Mouse (Mus musculus) CH12.LX (cell line): ENCODE measurements around the gene Ces3a. TPM values are rescaled to one million over a fixed set of nuclear protein-coding genes. Genes with fewer than 3 reads are reported as not detected.

Experiments
- DNase-seq: peaks from one replicate; pipeline ENCODE4 v3.0.0-alpha.2; 2013; ENCODE audit errors: extremely low read depth
- H3K27ac ChIP-seq: 2 replicates; pipeline ENCODE4 v1.5.1; 2012; ENCODE audit warnings: low read depth, mild to moderate bottlenecking, control low read depth, moderate library complexity; ENCODE audit not compliant: insufficient read depth
- H3K27me3 ChIP-seq: replicated peaks from 2 replicates; pipeline ENCODE3; 2012; ENCODE audit warnings: inconsistent platforms
- H3K36me3 ChIP-seq, 2 experiments: replicated peaks in 1 of 2; 2 replicates each; pipeline versions ENCODE3 to v1.6.1; 2012; ENCODE audit warnings: inconsistent platforms in 1 of 2, low read length in 1 of 2, mild to moderate bottlenecking in 1 of 2, mixed read lengths in 1 of 2, moderate library complexity in 1 of 2; ENCODE audit not compliant: control insufficient read depth in 1 of 2, insufficient read depth in 1 of 2
- H3K4me1 ChIP-seq, 2 experiments: 2 replicates each; pipeline ENCODE4 v1.6.1; 2012; ENCODE audit warnings: inconsistent platforms in 1 of 2, moderate library complexity in 1 of 2; ENCODE audit not compliant: insufficient read depth in 2 of 2, control insufficient read depth in 1 of 2
- H3K4me2 ChIP-seq: 2 replicates; pipeline ENCODE4 v1.6.1; 2012; ENCODE audit warnings: low read depth, mild to moderate bottlenecking, control low read depth; ENCODE audit not compliant: poor library complexity, insufficient read depth, severe bottlenecking
- H3K4me3 ChIP-seq, 3 experiments: fragments of 150-350 bp in 1 of 3; sonication (generic) in 1 of 3; replicated peaks in 1 of 3; 2 replicates each; pipeline versions ENCODE3 to v1.5.1; 2011 to 2012; ENCODE audit warnings: low read depth in 2 of 3, low read length in 2 of 3, mild to moderate bottlenecking in 2 of 3, moderate library complexity in 2 of 3, control low read depth in 1 of 3, improper control_type of control experiment in 1 of 3, inconsistent platforms in 1 of 3, mixed read lengths in 1 of 3; ENCODE audit not compliant: poor library complexity in 1 of 3
- H3K79me2 ChIP-seq: replicated peaks from 2 replicates; pipeline ENCODE4 v1.6.1; 2012; ENCODE audit warnings: mild to moderate bottlenecking, moderate library complexity; ENCODE audit not compliant: control insufficient read depth, poor library complexity, insufficient read depth, severe bottlenecking; ENCODE audit errors: extremely low read depth
- H3K9ac ChIP-seq: 2 replicates; pipeline ENCODE4 v1.6.1; 2012; ENCODE audit warnings: low read depth, mild to moderate bottlenecking, control low read depth, moderate library complexity; ENCODE audit not compliant: insufficient read depth
- H3K9me3 ChIP-seq: replicated peaks from 2 replicates; pipeline ENCODE3; 2012; ENCODE audit warnings: low read length, inconsistent platforms, mixed read lengths
- BHLHE40 ChIP-seq: IDR thresholded peaks from 2 replicates; pipeline ENCODE4 v1.6.1; 2011; ENCODE audit warnings: mild to moderate bottlenecking, low read depth, low read length, improper control_type of control experiment
- ELF1 ChIP-seq: IDR thresholded peaks from 2 replicates; pipeline ENCODE4 v1.6.1; 2014; ENCODE audit warnings: low read depth, mild to moderate bottlenecking, inconsistent platforms, low read length, improper control_type of control experiment
- EP300 ChIP-seq: IDR thresholded peaks from 2 replicates; pipeline ENCODE4 v1.6.1; 2011; ENCODE audit warnings: low read length, improper control_type of control experiment
- ETS1 ChIP-seq: conservative IDR thresholded peaks from 2 replicates; pipeline ENCODE4 v1.6.1; 2012; ENCODE audit warnings: low read depth, mild to moderate bottlenecking, inconsistent platforms, low read length, improper control_type of control experiment, moderate library complexity
- GABPA ChIP-seq: IDR thresholded peaks from 2 replicates; pipeline ENCODE4 v1.6.1; 2012; ENCODE audit warnings: low read depth, low read length, improper control_type of control experiment, inconsistent platforms; ENCODE audit not compliant: insufficient replicate concordance
- JUN ChIP-seq: IDR thresholded peaks from 2 replicates; pipeline ENCODE4 v1.6.1; 2011; ENCODE audit warnings: low read depth, mild to moderate bottlenecking, low read length, improper control_type of control experiment, moderate library complexity; ENCODE audit not compliant: insufficient read depth
- MAX ChIP-seq: IDR thresholded peaks from 2 replicates; pipeline ENCODE4 v1.6.1; 2011; ENCODE audit warnings: low read length, improper control_type of control experiment
- MAZ ChIP-seq: IDR thresholded peaks from 2 replicates; pipeline ENCODE4 v1.6.1; 2012; ENCODE audit warnings: low read depth, mild to moderate bottlenecking, inconsistent platforms, low read length, improper control_type of control experiment, moderate library complexity
- MEF2A ChIP-seq: IDR thresholded peaks from 2 replicates; pipeline ENCODE4 v1.6.1; 2014; ENCODE audit warnings: low read depth, mild to moderate bottlenecking, inconsistent platforms, low read length, improper control_type of control experiment, borderline replicate concordance
- POLR2A ChIP-seq: IDR thresholded peaks from 2 replicates; pipeline ENCODE4 v1.6.1; 2011; ENCODE audit warnings: low read depth, mild to moderate bottlenecking, improper control_type of control experiment, low read length
- RAD21 ChIP-seq: IDR thresholded peaks from 2 replicates; pipeline ENCODE4 v1.6.1; 2011; ENCODE audit warnings: low read depth, mild to moderate bottlenecking, low read length, improper control_type of control experiment, moderate library complexity
- RCOR1 ChIP-seq: conservative IDR thresholded peaks from 2 replicates; pipeline ENCODE4 v1.6.1; 2012; ENCODE audit warnings: low read depth, mild to moderate bottlenecking, inconsistent platforms, low read length, improper control_type of control experiment
- SIN3A ChIP-seq: IDR thresholded peaks from 2 replicates; pipeline ENCODE4 v1.6.1; 2012; ENCODE audit warnings: low read length, improper control_type of control experiment, inconsistent platforms
- SMC3 ChIP-seq: IDR thresholded peaks from 2 replicates; pipeline ENCODE4 v1.6.1; 2011; ENCODE audit warnings: low read depth, low read length, improper control_type of control experiment
- TCF12 ChIP-seq: IDR thresholded peaks from 2 replicates; pipeline ENCODE4 v1.6.1; 2014; ENCODE audit warnings: low read depth, mild to moderate bottlenecking, inconsistent platforms, low read length, improper control_type of control experiment
- UBTF ChIP-seq: IDR thresholded peaks from 2 replicates; pipeline ENCODE4 v1.6.1; 2012; ENCODE audit warnings: low read depth, mild to moderate bottlenecking, inconsistent platforms, low read length, improper control_type of control experiment, moderate library complexity
- USF1 ChIP-seq: IDR thresholded peaks from 2 replicates; pipeline ENCODE4 v1.6.1; 2014; ENCODE audit warnings: low read depth, mild to moderate bottlenecking, inconsistent platforms, low read length, improper control_type of control experiment
- USF2 ChIP-seq: conservative IDR thresholded peaks from 2 replicates; pipeline ENCODE4 v1.6.1; 2011; ENCODE audit warnings: low read depth, low read length, improper control_type of control experiment
- ZC3H11A ChIP-seq: IDR thresholded peaks from 2 replicates; pipeline ENCODE4 v1.6.1; 2012; ENCODE audit warnings: low read depth, mild to moderate bottlenecking, inconsistent platforms, low read length, improper control_type of control experiment
- ZMIZ1 ChIP-seq: IDR thresholded peaks from 2 replicates; pipeline ENCODE4 v1.6.1; 2012; ENCODE audit warnings: low read depth, mild to moderate bottlenecking, inconsistent platforms, low read length, improper control_type of control experiment
- dilution Hi-C: fragments of 300-500 bp; cut with MboI; formaldehyde crosslinking; loops from 2 replicates; pipeline ENCODE4 v1.14.3; 2020; ENCODE audit warnings: low sequenced_read_pairs; ENCODE audit not compliant: extremely low pct_unique_long_range_greater_than_20kb, extremely low pct_ligation_motif_present
- in situ Hi-C: fragments of 300-500 bp; cut with MboI; formaldehyde crosslinking; loops from 3 replicates; pipeline ENCODE4 v1.14.3; 2019; ENCODE audit warnings: low sequenced_read_pairs, low pct_ligation_motif_present, low pct_unique_long_range_greater_than_20kb, mixed read lengths
- polyA plus RNA-seq: library from polyadenylated mRNA; unstranded; fragments of >175 nt; gene quantifications from 2 replicates; pipeline ENCODE4 v1.2.1, GENCODE M21; 2012; ENCODE audit warnings: low read depth; ENCODE audit not compliant: insufficient read length
- total RNA-seq, 2 experiments: library from RNA; depleted of rRNA; stranded (reverse); fragments of 300-350 nt in 1 of 2; fragments of >200 nt in 1 of 2; gene quantifications; 2 replicates each; pipeline ENCODE4 v1.2.3; 2012 to 2014

Gene Ces3a
- total and polyA plus RNA-seq, 3 experiments: not detected

DNA sequence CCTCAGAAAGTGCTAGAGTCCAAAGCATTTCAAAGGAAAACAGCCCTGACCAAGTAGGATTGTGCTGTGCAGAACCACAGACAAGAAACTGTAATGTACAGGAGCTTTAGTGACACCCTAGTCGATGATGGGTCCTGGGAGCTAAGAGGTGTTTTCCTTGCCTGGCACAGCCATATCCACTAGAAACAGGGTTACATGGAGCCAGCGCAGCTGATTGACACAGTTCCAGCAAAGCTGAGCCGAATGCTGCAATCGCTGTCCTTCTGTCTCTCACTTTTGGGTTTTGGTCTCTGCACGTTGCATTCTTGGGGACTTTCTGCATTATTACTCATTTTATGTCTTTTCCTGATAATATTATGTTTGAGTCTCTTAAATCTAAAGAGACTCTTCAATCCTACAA, 30.2 kb downstream of the Ces3a start:
- no peaks in the 10 kb centered on the region for H3K4me1 ChIP-seq
- no peak overlapping the region for H3K27ac ChIP-seq
- H3K4me3 ChIP-seq: no peak overlapping the region
- DNase-seq: no peak
- in situ Hi-C loops (no loop called here), dilution Hi-C loops (no loop called here)
- peaks cover 21% of the 10 kb centered on the region for H3K27me3 ChIP-seq
- no peaks in the 10 kb centered on the region for H3K36me3 ChIP-seq
- H3K4me2 ChIP-seq: no peak overlapping the region
- H3K9ac ChIP-seq: no peak overlapping the region
- H3K79me2 ChIP-seq: no peaks in the 10 kb centered on the region
- no peaks in the 10 kb centered on the region for H3K9me3 ChIP-seq
- TF ChIP-seq MAZ (no peak), RAD21 (no peak)

GRCm38 (mm10) chr8:105080814-105081336, 32.5 kb downstream of the Ces3a start:
- no peak overlapping the region for H3K4me2 ChIP-seq
- H3K4me1 ChIP-seq: no peaks in the 10 kb centered on the region
- no peaks in the 10 kb centered on the region for H3K79me2 ChIP-seq
- no peak overlapping the region for H3K9ac ChIP-seq
- H3K36me3 ChIP-seq: no peaks in the 10 kb centered on the region
- H3K27ac ChIP-seq: no peak overlapping the region
- TF ChIP-seq ZMIZ1 (no peak), USF2 (no peak), MEF2A (no peak), RCOR1 (no peak), BHLHE40 (no peak), GABPA (no peak), UBTF (no peak), EP300 (no peak), POLR2A (no peak), SIN3A (no peak), MAX (no peak), USF1 (no peak), ZC3H11A (no peak), JUN (no peak), SMC3 (no peak), ETS1 (no peak), TCF12 (no peak), ELF1 (no peak), MAZ (no peak)
- in situ Hi-C loops (no loop called here), dilution Hi-C loops (no loop called here)
- H3K27me3 ChIP-seq: peaks cover 24% of the 10 kb centered on the region
- no peaks in the 10 kb centered on the region for H3K9me3 ChIP-seq
- no peak overlapping the region for H3K4me3 ChIP-seq
- DNase-seq: no peak
